Mouse (Mus musculus) testis, adult 2 months (tissue): ENCODE results near the gene 3110082I17Rik. TPM values are rescaled to one million over a fixed set of nuclear protein-coding genes. Genes with fewer than 3 reads are reported as not detected.

Experiments used
- H3K27ac ChIP-seq: fragments of 200-500 bp; 2 replicates; pipeline ENCODE4 v1.5.1; 2012; ENCODE audit warnings: low read depth, low read length; ENCODE audit not compliant: control insufficient read depth, insufficient read depth
- H3K27me3 ChIP-seq: fragments of 200-500 bp; 2 replicates; pipeline ENCODE4 v1.6.1; 2012; ENCODE audit warnings: mild to moderate bottlenecking, low read length, moderate library complexity; ENCODE audit not compliant: control insufficient read depth, insufficient read depth
- H3K36me3 ChIP-seq: fragments of 200-500 bp; 2 replicates; pipeline ENCODE4 v1.6.1; 2012; ENCODE audit warnings: mild to moderate bottlenecking, low read length; ENCODE audit not compliant: control insufficient read depth, insufficient read depth
- H3K4me1 ChIP-seq: fragments of 200-500 bp; 2 replicates; pipeline ENCODE4 v1.6.1; 2012; ENCODE audit warnings: low read length; ENCODE audit not compliant: control insufficient read depth, insufficient read depth
- H3K4me3 ChIP-seq: fragments of 200-500 bp; 2 replicates; pipeline ENCODE4 v1.5.1; 2012; ENCODE audit warnings: low read depth, mild to moderate bottlenecking, low read length, moderate library complexity, mixed read lengths; ENCODE audit not compliant: control insufficient read depth
- CTCF ChIP-seq: fragments of 200-500 bp; IDR thresholded peaks from 2 replicates; pipeline ENCODE4 v1.5.1; 2012; ENCODE audit warnings: low read depth, mild to moderate bottlenecking, inconsistent platforms, low read length, moderate library complexity; ENCODE audit not compliant: control insufficient read depth, insufficient read depth, insufficient replicate concordance
- POLR2A ChIP-seq: fragments of 200-500 bp; IDR thresholded peaks from 2 replicates; pipeline ENCODE4 v1.6.1; 2012; ENCODE audit warnings: low read depth, mild to moderate bottlenecking, inconsistent platforms, low read length, moderate library complexity; ENCODE audit not compliant: control insufficient read depth
- polyA plus RNA-seq: library from polyadenylated mRNA; depleted of rRNA; stranded (reverse); fragments of >200 nt; gene quantifications from 2 replicates; pipeline ENCODE4 v1.2.3, GENCODE M21; 2012

Gene 3110082I17Rik
- polyA plus RNA-seq, 1 experiment, result 14.9 TPM

GRCm38 (mm10) chr5:139418633-139419032, 41.7 kb downstream of the 3110082I17Rik start:
- Histone ChIP-seq H3K36me3 (no peaks in the 10 kb centered on the region), H3K27me3 (no peaks in the 10 kb centered on the region), H3K4me3 (no peak overlapping the region), H3K27ac (no peak overlapping the region), H3K4me1 (no peaks in the 10 kb centered on the region; the same call in none of the 2 replicates)
- TF ChIP-seq POLR2A (no peak), CTCF (no peak)

DNA sequence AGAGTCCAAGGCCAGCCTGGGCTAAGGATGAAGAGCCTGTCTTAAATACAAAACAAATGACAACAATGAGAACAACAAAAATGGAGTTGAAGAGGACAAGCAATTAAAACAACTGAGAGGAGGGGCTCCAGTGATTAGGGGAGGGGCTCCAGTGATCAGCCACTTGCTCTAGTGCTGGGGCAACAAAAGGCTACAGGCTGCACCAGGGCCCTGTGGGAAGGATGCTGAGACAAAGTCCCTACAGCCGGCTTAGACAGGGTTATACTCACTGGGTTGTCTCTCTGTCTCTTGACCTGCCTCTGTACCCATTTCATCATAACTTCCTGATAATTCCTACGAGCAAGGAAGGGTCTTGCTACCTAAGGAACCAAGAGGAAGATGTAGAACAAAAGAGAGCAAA, 42.2 kb downstream of the 3110082I17Rik start:
- TF ChIP-seq CTCF, result no peak
- no peak for TF ChIP-seq POLR2A
- H3K4me1 ChIP-seq, result no peaks in the 10 kb centered on the region; the same call in 1 of the 2 replicates
- H3K27me3 ChIP-seq, result no peaks in the 10 kb centered on the region
- H3K27ac ChIP-seq, result no peak overlapping the region
- no peaks in the 10 kb centered on the region for H3K36me3 ChIP-seq
- no peak overlapping the region for H3K4me3 ChIP-seq

- no peaks in the 10 kb centered on the region for H3K4me1 ChIP-seq
- H3K27ac ChIP-seq, result no peak overlapping the region
- peak; percentile 60; the same call in 1 of the 2 replicates for TF ChIP-seq CTCF
- no peak for TF ChIP-seq POLR2A
- H3K27me3 ChIP-seq, result no peaks in the 10 kb centered on the region
- no peaks in the 10 kb centered on the region for H3K36me3 ChIP-seq
- H3K4me3 ChIP-seq, result no peak overlapping the region
Observed at GRCm38 (mm10) chr5:139417480-139417879, 42.8 kb downstream of the 3110082I17Rik start.

GRCm38 (mm10) chr5:139416942-139417341, 43.4 kb downstream of the 3110082I17Rik start:
- peak; percentile 44; the same call in 1 of the 2 replicates for TF ChIP-seq CTCF
- no peak for TF ChIP-seq POLR2A
- no peak overlapping the region for H3K27ac ChIP-seq
- H3K36me3 ChIP-seq, result no peaks in the 10 kb centered on the region
- no peaks in the 10 kb centered on the region for H3K27me3 ChIP-seq
- no peaks in the 10 kb centered on the region for H3K4me1 ChIP-seq
- H3K4me3 ChIP-seq, result no peak overlapping the region

GRCm38 (mm10) chr5:139415001-139415400, 45.3 kb downstream of the 3110082I17Rik start:
- H3K27ac ChIP-seq, result no peak overlapping the region

DNA sequence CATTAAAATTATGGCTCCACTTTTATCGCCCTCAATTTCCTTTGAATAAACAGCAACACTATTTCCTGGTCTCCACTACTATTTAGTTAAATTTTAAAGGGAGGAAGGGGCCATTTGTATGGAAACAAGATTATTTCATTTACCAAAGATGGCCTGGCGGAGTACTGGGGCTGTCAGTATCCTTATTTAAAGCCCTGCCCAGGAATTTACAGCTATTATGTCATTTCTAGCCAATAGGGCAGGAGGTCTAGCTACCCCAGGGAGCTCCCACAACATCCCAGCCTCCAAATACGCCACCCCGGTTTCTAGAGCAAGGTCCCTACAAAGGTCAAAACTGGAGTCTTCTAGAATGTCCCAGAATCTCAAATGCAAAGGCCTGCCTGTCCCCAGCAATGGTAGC, 46.8 kb downstream of the 3110082I17Rik start:
- H3K36me3 ChIP-seq, result no peaks in the 10 kb centered on the region
- H3K27me3 ChIP-seq, result no peaks in the 10 kb centered on the region
- peaks cover 2% of the 10 kb centered on the region; the same call in 1 of the 2 replicates for H3K4me1 ChIP-seq
- H3K27ac ChIP-seq, result no peak overlapping the region
- no peak overlapping the region for H3K4me3 ChIP-seq
- TF ChIP-seq POLR2A (no peak), CTCF (no peak)

More at GRCm38 (mm10) chr5:139415001-139415400, 45.3 kb downstream of the 3110082I17Rik start:
- TF ChIP-seq CTCF (no peak), POLR2A (no peak)
- no peaks in the 10 kb centered on the region for H3K4me1 ChIP-seq
- no peak overlapping the region for H3K4me3 ChIP-seq
- H3K27me3 ChIP-seq, result no peaks in the 10 kb centered on the region
- H3K36me3 ChIP-seq, result no peaks in the 10 kb centered on the region

DNA sequence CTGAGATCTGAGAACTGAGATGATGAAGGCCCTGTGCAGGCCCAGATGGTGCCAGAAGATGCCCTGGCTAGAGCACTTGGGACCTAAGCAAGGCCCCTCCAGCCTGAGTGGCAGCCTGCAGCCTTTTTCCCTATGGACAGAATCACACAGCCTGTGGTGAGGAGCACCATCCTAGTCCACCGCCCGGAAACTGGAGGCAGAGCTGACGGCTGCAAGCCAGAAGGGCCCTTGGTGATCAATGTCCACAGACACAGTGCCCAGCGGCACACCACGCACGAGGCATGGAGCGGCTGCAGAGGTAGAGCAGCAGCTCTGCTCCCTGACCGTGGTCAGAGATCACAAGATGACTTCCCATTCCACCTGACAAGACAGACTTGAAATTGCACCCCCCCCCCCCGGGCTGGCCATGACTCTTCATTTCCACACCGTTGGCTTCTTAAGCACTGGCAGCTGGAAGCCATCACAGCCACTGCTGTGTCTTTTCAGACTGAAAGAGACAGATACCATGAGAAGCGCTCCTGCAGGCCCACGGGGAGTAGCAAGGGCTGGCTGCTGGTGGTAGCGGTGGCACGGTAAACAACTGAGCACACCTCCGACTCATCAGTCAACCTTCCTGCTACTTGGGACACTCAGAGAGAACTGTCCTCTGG, 48.5 kb downstream of the 3110082I17Rik start:
- no peaks in the 10 kb centered on the region for H3K27me3 ChIP-seq
- no peaks in the 10 kb centered on the region for H3K36me3 ChIP-seq
- H3K4me3 ChIP-seq, result no peak overlapping the region
- H3K27ac ChIP-seq, result no peak overlapping the region
- H3K4me1 ChIP-seq, result peaks cover 2% of the 10 kb centered on the region; the same call in 1 of the 2 replicates
- TF ChIP-seq CTCF, result no peak
- no peak for TF ChIP-seq POLR2A
